Mouse (Mus musculus) thymus, postnatal 14 days (tissue): ENCODE measurements around the gene Gm49673.
"Not testable (repeated sequence)": the region's sequence is repeated elsewhere in the genome, so short reads cannot be mapped to it uniquely, and the experiment has no call there.

ENCODE experiments used
- DNase-seq: peaks from one replicate; pipeline ENCODE4 v3.0.0; 2021

The Gm49673 gene

DNA sequence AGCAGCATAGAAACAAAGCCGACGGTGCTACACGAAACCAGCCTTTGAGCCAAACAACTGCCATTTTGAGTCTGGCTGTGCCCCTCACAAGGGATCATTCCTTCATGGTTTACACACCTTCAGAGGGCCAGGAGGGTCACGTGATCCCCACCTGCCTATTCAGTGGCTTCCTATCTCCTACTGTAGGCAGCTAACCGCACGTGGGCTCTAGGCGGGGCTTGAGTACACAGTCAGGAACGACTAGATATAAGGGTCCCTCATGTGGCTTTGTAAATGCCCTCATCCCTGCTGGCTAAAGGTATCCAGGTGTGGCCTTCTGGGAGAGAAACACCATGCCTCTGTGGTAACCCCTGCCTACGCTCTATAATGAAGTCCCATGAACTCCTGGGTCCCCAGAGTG, 18.0 kb downstream of the Gm49673 start:
- DNase-seq: not testable (repeated sequence)

DNA sequence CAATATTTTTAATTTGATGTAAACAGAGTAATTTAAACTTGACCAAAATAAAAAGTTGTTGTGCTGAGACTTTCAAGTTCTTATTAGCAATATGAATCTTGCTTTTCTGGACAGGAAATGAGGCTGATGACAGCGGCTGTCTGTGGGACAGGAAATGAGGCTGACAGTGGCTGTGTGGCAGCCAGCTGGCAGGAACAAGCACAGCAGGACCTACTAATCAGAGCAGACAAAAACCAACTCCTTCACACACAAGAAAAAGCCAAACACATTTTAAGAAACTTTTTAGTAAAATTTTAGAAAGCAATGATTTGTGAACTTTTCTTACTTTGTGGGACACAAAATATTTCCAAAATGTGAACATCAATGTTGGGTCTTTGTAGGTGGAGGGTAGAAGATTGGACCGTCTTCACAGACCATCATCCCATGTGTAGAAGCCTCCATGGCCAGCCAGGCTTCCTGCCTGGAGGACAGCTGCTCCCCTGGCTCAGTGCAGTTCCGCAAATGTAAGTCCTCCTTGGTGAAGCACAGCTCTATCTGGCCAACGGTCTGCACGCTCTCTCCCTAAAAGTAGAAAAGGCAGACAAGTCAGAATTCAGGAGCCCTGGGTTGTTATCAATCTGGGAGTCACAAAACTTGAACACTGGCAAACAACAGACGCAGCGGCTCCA, 19.1 kb downstream of the Gm49673 start:
- not testable (repeated sequence) for DNase-seq

GRCm38 (mm10) chr17:8124586-8124985, 23.0 kb downstream of the Gm49673 start:
- not testable (repeated sequence) for DNase-seq

- not testable (repeated sequence) for DNase-seq
Measured at GRCm38 (mm10) chr17:8122974-8123373, 24.6 kb downstream of the Gm49673 start.

- not testable (repeated sequence) for DNase-seq
Measured at GRCm38 (mm10) chr17:8116928-8117327, 30.7 kb downstream of the Gm49673 start.

DNA sequence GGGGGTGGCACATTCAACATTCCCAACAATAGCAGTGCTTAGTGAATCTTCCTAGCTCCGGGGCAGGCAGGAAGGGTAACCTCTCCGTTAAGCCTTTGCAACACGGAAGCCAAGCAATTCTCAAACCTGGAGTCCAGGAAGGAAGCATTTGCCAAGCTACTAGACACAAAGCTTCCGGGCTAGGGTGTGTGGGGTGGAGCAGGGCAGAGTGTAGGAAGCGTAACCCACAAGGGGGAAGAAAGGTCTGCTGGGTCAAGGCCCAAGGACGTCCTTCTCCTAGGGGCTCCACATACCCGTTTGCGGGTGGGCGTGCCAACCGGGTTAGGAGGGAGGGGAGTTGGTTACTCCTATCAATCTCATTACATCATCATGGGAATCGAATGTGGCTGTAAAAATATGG, 31.2 kb downstream of the Gm49673 start:
- DNase-seq: peak; percentile 41

DNA sequence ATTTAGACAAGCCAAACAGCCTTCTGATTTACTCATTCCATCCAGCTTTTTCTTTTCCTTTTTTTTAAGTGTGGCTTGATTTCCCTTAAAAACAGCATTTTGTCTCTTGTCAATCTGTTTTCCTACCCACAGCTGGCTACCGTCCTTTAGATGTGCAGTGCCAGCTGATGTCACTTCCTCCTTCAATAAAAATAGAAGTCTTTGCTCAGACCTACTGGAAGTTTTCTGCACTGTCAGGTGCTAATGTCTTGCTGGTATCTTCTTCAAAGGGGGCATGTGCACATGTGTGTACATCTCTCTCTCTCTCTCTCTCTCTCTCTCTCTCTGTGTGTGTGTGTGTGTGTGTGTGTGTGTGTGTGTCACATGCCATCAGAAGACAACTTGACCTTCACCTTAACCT, 35.4 kb downstream of the Gm49673 start:
- DNase-seq: not testable (repeated sequence)

- DNase-seq: not testable (repeated sequence)
Measured at GRCm38 (mm10) chr17:8101297-8101609, 46.3 kb downstream of the Gm49673 start.

DNA sequence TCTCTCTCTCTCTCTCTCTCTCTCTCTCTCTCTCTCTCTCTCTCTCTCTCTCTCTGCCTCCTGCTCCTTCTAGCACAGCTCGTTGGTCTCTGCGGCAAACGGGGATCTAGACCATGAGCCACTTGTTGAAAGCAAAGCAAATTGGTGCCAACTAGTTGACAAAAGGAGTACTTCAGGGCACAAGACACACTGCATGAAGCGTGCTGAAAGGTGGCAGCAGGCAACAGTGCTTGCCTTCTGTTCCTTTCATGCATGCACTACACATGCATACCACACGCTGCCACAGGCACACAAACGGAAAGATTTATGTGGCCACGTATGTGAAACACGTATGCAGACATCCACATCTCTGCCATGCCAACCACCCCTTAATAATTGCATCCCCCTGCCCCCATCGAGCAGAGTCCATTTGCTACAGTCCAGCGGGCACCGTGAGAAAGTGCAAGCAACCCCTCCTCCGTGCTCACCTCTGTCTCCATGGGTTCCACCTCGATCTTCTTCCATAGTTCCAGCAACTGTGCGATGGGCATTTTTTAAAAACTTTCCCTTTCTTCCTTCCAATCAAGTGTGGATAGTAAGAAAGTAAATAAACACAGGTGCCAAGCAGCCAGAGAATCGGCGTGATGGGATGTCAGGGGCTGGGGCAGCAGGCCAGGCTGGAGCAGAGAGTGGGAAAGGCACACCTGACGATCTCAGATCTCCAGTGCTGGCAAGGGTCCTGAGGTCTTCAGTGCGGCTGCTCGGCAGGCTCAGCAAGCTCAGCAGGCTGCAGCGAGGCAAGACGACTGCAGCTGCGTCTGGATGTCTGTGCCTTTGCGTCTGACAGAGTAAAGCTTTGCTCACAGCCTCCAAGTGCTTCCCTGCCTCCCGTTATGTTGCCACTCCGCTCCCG, 46.9 kb downstream of the Gm49673 start:
- not testable (repeated sequence) for DNase-seq

DNA sequence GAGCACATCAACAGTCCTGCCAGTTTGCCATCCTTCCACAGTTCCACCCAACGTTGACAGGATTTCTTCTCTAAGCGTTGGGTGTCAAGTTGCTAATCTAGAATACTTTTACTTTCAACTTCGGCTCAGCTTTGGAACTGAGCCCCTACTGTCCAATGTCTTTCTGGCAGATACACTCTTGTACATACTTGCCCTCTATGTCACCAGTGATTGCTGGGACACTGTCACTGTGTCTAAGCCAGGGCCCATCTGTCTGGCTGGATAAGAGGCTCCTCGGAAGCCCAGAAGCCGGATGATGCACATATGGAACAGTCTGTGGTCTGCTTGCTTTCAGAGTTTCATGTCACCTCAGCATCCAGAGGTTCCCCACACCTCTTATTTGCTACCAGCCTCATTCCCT, 51.4 kb downstream of the Gm49673 start:
- not testable (repeated sequence) for DNase-seq

DNA sequence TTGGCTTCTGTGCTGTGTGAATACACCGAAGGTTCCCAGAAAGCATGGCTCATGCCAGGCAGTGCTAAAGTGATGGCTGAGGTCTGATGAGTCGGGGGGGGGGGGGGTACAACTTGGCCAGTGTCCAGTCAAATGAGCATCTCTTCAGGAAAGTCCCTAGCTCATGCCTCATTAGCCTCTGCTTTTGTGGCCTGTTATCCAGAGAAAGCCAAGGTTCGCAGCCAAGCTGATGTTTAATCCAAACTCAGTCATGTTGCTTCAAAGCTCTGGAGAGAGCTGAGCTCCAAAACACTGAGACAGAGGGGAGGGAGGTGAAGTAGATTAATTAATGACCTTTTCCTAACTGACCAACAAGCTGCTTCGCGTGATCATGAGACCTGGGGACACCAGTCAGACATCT, 51.9 kb downstream of the Gm49673 start:
- DNase-seq: not testable (repeated sequence)

DNA sequence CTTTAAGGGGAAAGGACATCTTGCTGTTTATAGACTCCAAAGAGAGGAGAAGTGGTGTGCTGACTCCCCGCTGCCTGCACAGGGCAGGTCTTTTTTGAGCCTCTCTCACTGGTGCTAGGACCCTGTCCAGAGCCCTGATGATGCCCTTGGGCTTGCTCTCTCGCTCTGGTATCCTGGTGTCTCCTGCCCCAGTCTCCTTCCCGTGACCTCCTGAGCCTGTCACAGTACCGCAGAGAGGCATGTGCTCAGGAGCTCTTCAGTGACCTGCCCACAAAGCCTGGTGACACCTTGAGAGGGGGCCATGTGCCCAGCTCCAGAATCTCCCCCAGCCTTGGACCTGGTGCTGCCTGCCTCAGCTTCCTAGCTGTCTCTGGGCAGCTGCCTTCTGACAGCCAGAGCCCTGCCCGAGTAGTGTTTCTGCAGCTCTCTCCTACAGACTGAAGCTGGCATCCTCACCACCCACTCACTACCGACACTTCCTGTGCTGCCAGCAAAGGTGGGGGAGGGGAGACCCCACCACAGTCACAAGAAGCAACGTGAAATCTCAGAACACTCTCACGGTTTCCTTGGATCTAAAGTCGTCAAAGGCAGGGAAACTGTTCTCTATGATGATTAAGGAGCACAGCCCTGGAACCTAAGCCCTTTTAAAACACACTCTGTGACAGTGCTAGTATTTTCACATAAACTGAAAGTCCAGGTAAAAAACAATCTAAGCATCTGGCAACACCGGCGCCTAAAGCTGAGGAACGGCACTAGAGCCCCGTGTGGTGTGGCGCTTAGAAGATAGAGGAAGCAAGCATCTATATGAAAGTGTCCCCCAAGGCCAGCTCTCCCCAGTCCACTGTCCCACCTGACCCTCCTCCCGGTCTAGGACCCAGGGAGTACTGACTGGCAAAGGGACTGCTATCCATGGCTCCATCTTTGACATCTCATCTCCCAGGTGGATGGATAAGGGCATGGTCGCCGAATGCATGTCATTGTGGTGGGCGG, 54.8 kb downstream of the Gm49673 start:
- peak; percentile 38 for DNase-seq

DNA sequence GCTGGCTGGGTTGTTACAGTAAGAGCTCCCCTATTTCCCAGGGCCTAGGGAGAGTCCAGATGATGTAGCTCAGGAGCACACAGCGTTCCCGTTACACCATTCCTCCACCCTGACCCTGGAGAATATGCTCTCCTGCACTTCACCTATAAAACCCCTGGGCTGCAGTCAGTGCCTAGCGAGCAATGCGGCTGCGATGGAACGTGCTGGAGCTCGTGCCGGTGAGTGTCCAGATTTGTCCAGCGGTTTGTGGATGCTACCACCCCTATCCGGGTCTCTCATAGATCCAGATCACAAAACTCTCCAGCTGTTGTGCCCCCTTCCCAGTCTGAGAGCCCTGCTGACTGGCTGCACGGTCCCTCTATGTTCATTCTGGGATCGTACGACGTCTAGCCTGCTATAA, 56.3 kb downstream of the Gm49673 start:
- DNase-seq: peak; percentile 9

DNA sequence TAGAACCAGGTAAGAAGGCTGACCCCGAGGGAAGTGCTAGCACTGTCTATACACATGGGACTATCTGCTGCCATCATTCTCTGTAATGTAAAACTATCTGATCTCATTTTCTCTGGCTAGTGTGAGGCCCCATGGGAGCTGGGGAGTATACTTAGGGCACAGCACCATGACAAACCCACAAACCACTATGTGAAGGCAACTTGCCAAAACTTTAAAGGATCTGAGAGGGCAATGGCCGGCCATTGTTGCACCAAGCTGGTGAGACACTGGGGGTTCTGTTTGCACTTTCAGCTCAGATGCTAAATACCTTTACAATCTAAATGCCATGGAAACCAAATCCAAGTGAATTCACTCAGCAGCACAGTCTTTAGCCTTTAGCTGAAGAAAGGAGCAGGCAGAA, 77.7 kb downstream of the Gm49673 start:
- DNase-seq: not testable (repeated sequence)

DNA sequence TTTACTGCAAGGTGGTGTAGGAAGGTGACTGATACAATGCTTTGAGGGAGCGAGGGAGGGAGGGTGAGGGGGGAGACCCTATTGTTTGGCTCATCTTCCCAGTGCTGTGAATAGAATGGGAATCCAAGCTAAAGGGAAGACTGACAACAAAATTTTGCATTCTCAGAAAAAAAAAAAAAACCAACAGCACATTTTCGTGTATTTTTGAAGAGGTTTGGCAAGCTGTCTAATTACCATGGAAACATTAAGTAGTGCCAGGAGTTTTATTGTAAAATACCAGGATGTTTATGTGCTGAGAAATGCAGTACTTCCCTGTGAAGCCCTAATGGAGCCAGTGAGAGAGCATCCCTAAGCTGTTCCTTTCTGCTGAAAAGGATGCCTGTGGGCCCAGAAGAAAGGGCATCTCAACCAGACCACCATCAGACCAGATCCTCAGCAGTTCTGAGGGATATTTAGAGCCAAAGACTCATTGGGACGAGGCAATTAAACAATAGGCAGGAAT, 90.9 kb downstream of the Gm49673 start:
- not testable (repeated sequence) for DNase-seq

DNA sequence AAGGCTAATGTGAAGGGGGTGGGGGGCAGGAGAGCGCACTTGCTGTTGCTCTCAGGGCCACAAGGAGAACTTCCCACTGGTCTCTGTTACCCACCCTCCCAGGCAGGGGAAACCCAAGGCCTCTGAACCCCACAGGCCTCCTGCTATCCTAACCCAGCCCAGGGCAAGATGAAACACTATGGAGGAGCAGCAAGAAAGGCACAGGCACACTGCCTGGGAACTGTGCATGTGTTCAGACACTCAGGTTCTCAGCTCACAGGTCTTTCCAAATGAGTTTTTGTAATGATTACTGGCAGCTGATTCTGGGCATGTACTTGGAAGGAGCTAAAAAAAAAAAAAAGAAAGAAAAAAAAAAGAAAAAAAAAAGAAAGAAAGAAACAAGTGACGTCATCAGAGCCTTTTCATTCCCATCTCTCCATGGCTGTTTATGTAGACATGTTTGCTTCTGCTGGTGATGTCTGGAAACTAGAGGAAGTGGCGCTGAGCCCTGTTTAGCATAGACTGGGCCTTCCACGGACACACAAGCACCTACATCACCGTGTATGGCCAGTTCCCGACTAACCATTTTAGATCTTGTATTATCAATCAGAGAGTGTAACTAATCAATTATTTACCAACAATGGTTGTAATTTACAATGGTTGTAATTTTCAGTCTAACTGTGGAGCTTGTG, 91.5 kb downstream of the Gm49673 start:
- not testable (repeated sequence) for DNase-seq

GRCm38 (mm10) chr17:8051247-8051646, 96.3 kb downstream of the Gm49673 start:
- DNase-seq: peak; percentile 87

GRCm38 (mm10) chr17:8050218-8050617, 97.4 kb downstream of the Gm49673 start:
- not testable (repeated sequence) for DNase-seq

GRCm38 (mm10) chr17:8046178-8046577, 101.4 kb downstream of the Gm49673 start:
- DNase-seq: peak; percentile 78

GRCm38 (mm10) chr17:8041197-8041596, 106.4 kb downstream of the Gm49673 start:
- DNase-seq: not testable (repeated sequence)

DNA sequence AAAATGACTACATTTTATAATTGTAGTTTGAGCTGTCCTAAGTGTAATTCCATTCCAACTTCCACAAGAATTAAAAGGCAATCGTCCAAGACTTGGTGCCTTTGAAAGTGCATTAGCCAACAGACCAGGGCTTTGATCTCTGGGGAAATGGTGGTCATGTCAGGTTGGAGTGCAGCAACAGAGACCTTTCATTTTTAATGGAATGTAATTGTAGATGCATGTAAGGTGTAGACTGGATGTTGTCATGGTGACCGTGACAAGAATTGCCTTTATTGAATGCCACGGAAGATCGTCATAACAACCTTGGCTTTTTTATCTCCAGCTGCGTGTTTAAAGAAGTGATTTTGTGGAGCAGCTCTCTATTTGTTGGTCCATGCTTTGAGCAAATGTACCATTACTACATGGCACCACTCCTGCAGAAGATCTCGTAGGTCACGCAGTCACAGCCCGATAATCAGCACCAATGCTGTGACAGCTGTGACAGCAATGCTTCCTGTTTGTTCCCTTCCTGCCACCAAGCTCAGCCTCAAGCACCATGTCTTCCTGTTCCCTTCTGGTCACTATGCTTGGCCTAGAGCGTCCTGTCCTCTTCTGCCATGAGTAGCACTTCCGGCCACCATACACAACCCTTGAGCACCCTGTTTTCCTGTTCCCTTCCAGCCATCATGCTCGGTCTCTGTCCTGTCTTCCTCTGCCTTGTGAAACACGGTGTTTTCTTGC, 107.5 kb downstream of the Gm49673 start:
- DNase-seq: not testable (repeated sequence)
